Mouse (Mus musculus) left cerebral cortex, adult 9 months (tissue): ENCODE data around the gene Wdr78.

Experiments
- DNase-seq, 2 experiments: peaks; one replicate each; pipeline ENCODE4 v3.0.0; 2022; ENCODE audit warnings: low spot score in 2 of 2

The Wdr78 gene

GRCm38 (mm10) chr4:103056909-103057308, 57.4 kb downstream of the Wdr78 start:
- DNase-seq = no peak

GRCm38 (mm10) chr4:103048046-103048445, 66.3 kb downstream of the Wdr78 start:
- DNase-seq = no peak

GRCm38 (mm10) chr4:103042997-103043396, 71.4 kb downstream of the Wdr78 start:
- no peak for DNase-seq

- no peak for DNase-seq
These were observed 74.5 kb downstream of the Wdr78 start for GRCm38 (mm10) chr4:103039838-103040191.

GRCm38 (mm10) chr4:103039103-103039837, 75.1 kb downstream of the Wdr78 start:
- no peak for DNase-seq

- DNase-seq = no peak
These were observed 85.9 kb downstream of the Wdr78 start for GRCm38 (mm10) chr4:103028177-103029088.

GRCm38 (mm10) chr4:103027745-103028144, 86.6 kb downstream of the Wdr78 start:
- DNase-seq = no peak

- DNase-seq = no peak
These were observed 87.7 kb downstream of the Wdr78 start, which contains the start of gene Insl5 for GRCm38 (mm10) chr4:103026621-103027020. Gene Insl5 (minus strand): TSS chr4:103026842.

- no peak for DNase-seq
These were observed 100.9 kb downstream of the Wdr78 start for GRCm38 (mm10) chr4:103013490-103013889.

- peak in 1 of 2 experiments; percentile 22 for DNase-seq
These were observed 102.5 kb downstream of the Wdr78 start for GRCm38 (mm10) chr4:103011823-103012222.

GRCm38 (mm10) chr4:103010734-103011133, 103.6 kb downstream of the Wdr78 start:
- DNase-seq = no peak

GRCm38 (mm10) chr4:103006943-103007418, 107.4 kb downstream of the Wdr78 start:
- DNase-seq = no peak

GRCm38 (mm10) chr4:103006266-103006665, 108.1 kb downstream of the Wdr78 start:
- no peak for DNase-seq

GRCm38 (mm10) chr4:103005190-103005945, 109.0 kb downstream of the Wdr78 start:
- DNase-seq = no peak

GRCm38 (mm10) chr4:103004681-103005080, 109.7 kb downstream of the Wdr78 start:
- DNase-seq = no peak

GRCm38 (mm10) chr4:102991685-102992084, 122.7 kb downstream of the Wdr78 start:
- DNase-seq = no peak

- DNase-seq = no peak
These were observed 123.6 kb downstream of the Wdr78 start for GRCm38 (mm10) chr4:102990595-102991340.

GRCm38 (mm10) chr4:102990016-102990415, 124.3 kb downstream of the Wdr78 start:
- no peak for DNase-seq

- no peak for DNase-seq
These were observed 125.0 kb downstream of the Wdr78 start for GRCm38 (mm10) chr4:102989391-102989790.

- DNase-seq = no peak
These were observed 125.8 kb downstream of the Wdr78 start for GRCm38 (mm10) chr4:102988526-102988925.
